Mouse (Mus musculus) bone marrow macrophage, adult 2 months (primary cell): ENCODE measurements around the gene Stox2.

Source experiments
- CTCF ChIP-seq: IDR thresholded peaks from 2 replicates; pipeline ENCODE4 v1.5.1; 2012; ENCODE audit warnings: low read depth, mild to moderate bottlenecking, low read length, moderate library complexity
- POLR2A ChIP-seq: IDR thresholded peaks from 2 replicates; pipeline ENCODE4 v1.6.1; 2012; ENCODE audit warnings: mild to moderate bottlenecking, low read depth, low read length, borderline replicate concordance

- TF ChIP-seq CTCF (no peak), POLR2A (no peak)
Observed at GRCm38 (mm10) chr8:47218536-47218935, 227.6 kb downstream of the Stox2 start.
